8 mouse cellular contexts compared by ENCODE assay signal in the genomic region with DNA sequence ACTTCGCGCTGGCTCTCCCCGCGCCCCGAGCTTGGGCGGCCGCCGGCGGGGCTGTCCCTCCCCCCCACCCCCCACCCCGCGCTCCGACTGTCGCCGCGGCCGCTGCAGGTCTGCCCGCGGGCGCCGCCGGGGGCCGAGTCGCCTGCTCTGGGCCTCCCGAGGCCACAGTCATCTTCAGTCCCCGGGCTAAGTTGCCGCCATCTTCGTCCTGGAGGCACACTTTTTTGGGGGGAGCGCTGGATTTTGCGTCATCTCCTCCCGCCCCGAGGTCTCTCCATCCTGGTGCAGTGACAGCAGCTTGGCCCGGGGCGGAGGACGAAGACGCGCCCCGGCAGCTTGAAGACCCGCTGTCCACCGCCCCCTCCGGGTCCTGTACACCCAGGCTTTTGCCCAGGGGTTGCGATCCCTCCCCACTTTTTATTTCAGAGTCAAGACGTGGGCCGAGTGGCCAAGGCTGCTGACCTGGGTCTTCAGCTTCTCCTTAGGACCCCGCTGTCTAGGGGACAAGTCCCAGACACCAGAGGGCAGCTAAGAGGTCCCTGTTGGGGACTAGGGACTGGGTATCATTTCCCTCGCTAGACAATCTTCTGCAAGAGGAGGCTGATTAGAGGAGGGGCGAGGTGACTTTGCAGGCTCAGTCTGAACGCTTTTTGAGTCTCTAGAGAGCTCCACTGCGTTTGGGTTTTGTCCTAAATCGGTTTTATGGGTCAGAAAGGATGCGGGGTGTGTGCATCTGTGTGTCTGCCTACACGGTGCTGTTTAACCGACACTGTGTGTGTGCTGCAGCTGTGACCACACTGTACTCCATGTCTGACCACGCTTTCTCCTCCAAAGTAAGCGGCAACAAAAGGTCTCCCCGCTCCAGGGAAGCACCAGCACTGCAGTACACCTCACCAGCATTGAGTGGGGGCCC. TPM values are rescaled to one million over a fixed set of nuclear protein-coding genes. Genes with fewer than 3 reads are reported as not detected.
DNase-seq lines count a peak whose midpoint lies in the region; ATAC-seq and TF ChIP-seq lines count a peak whose summit lies in the region.

No protein-coding gene starts in this region.

- WGBS in lung, postnatal 0 days, result 1% methylated on average over 41 of the region's 55 CpGs
- 2% methylated on average over 52 of the region's 55 CpGs for WGBS in lung, adult 2 months
- WGBS in embryonic facial prominence, embryonic 14.5 days, result under 1% methylated on average over 36 of the region's 55 CpGs
- WGBS in liver, embryonic 16.5 days (ENCODE audit: insufficient replicate concordance), result 2% methylated on average over 55 of the region's 55 CpGs
- under 1% methylated on average over 52 of the region's 55 CpGs for WGBS in stomach, embryonic 15.5 days

- no peak overlapping the region for H3K27ac ChIP-seq in lung, postnatal 0 days (ENCODE audit: low read length)
- no peak overlapping the region for H3K27ac ChIP-seq in embryonic facial prominence, embryonic 14.5 days (replicated peaks; ENCODE audit: low read depth, low read length)
- no peak overlapping the region for H3K27ac ChIP-seq in liver, embryonic 16.5 days (ENCODE audit: low read length)
- no peak overlapping the region for H3K27ac ChIP-seq in stomach, embryonic 15.5 days

- H3K9ac ChIP-seq in lung, postnatal 0 days (replicated peaks; ENCODE audit: low read depth), result no peak overlapping the region
- peak overlapping the region; percentile 55 for H3K9ac ChIP-seq in embryonic facial prominence, embryonic 14.5 days (ENCODE audit: low read depth, low read length)
- H3K9ac ChIP-seq in liver, embryonic 16.5 days (ENCODE audit: low read depth, low read length), result no peak overlapping the region
- no peak overlapping the region for H3K9ac ChIP-seq in stomach, embryonic 15.5 days

- peaks cover 13% of the 10 kb centered on the region for H3K27me3 ChIP-seq in lung, postnatal 0 days (replicated peaks; ENCODE audit: insufficient read depth, low read length)
- peaks cover 54% of the 10 kb centered on the region for H3K27me3 ChIP-seq in embryonic facial prominence, embryonic 14.5 days (replicated peaks; ENCODE audit: control insufficient read depth, insufficient read depth, low read length)
- peaks cover 36% of the 10 kb centered on the region for H3K27me3 ChIP-seq in liver, embryonic 16.5 days (ENCODE audit: control insufficient read depth, insufficient read depth, low read depth, low read length)
- peaks cover 41% of the 10 kb centered on the region for H3K27me3 ChIP-seq in stomach, embryonic 15.5 days (replicated peaks)

- no peaks in the 10 kb centered on the region for H3K9me3 ChIP-seq in lung, postnatal 0 days (ENCODE audit: low read length)
- no peaks in the 10 kb centered on the region for H3K9me3 ChIP-seq in embryonic facial prominence, embryonic 14.5 days (ENCODE audit: control insufficient read depth, low read length)
- H3K9me3 ChIP-seq in liver, embryonic 16.5 days (replicated peaks; ENCODE audit: control insufficient read depth, low read length), result no peaks in the 10 kb centered on the region
- no peaks in the 10 kb centered on the region for H3K9me3 ChIP-seq in stomach, embryonic 15.5 days

- TF ChIP-seq POLR2A in lung, adult 2 months (IDR thresholded peaks at IDR 0.05; ENCODE audit: borderline replicate concordance, extremely low read depth, low read depth, low read length), result no peak

- no peak for TF ChIP-seq EP300 in lung, postnatal 0 days (IDR thresholded peaks at IDR 0.05)

- H3K4me3 ChIP-seq in lung, postnatal 0 days (ENCODE audit: low read depth, low read length), result peak overlapping the region; percentile 30; the same call in 1 of the 2 replicates
- no peak overlapping the region for H3K4me3 ChIP-seq in lung, adult 2 months (replicated peaks; ENCODE audit: extremely low read depth, low read depth, low read length)
- H3K4me3 ChIP-seq in embryonic facial prominence, embryonic 14.5 days (ENCODE audit: low read depth, low read length), result peak overlapping the region; percentile 51
- peak overlapping the region; percentile 1; the same call in 1 of the 2 replicates for H3K4me3 ChIP-seq in liver, embryonic 16.5 days (ENCODE audit: low read depth, low read length)
- peak overlapping the region; percentile 44 for H3K4me3 ChIP-seq in stomach, embryonic 15.5 days (replicated peaks)

- H3K4me1 ChIP-seq in lung, postnatal 0 days (ENCODE audit: insufficient read depth, low read depth, low read length), result no peaks in the 10 kb centered on the region
- H3K4me1 ChIP-seq in lung, adult 2 months (ENCODE audit: control insufficient read depth, insufficient read depth, low read length), result no peaks in the 10 kb centered on the region
- H3K4me1 ChIP-seq in embryonic facial prominence, embryonic 14.5 days (ENCODE audit: control insufficient read depth, insufficient read depth, low read length), result 0 out of 2 replicates have a peak, but pooled peaks cover 4% of the 10 kb centered on the region
- no peaks in the 10 kb centered on the region for H3K4me1 ChIP-seq in liver, embryonic 16.5 days (ENCODE audit: control insufficient read depth, low read depth, low read length)
- peaks cover 18% of the 10 kb centered on the region for H3K4me1 ChIP-seq in stomach, embryonic 15.5 days

- no peak for TF ChIP-seq CTCF in lung, postnatal 0 days (IDR thresholded peaks at IDR 0.05)
- TF ChIP-seq CTCF in lung, adult 2 months (IDR thresholded peaks at IDR 0.05; ENCODE audit: insufficient read depth, low read length), result no peak

- no peak for ATAC-seq in lung, postnatal 0 days
- ATAC-seq in embryonic facial prominence, embryonic 14.5 days (ENCODE audit: low read depth), result no peak
- ATAC-seq in liver, embryonic 16.5 days (ENCODE audit: low read depth), result no peak
- no peak for ATAC-seq in stomach, embryonic 15.5 days (ENCODE audit: insufficient read depth, low FRiP score, low read depth)

- H3K4me2 ChIP-seq in lung, postnatal 0 days (replicated peaks; ENCODE audit: low read depth, low read length), result peak overlapping the region; percentile 58
- peak overlapping the region; percentile 81 for H3K4me2 ChIP-seq in embryonic facial prominence, embryonic 14.5 days (ENCODE audit: low read depth, low read length)
- peak overlapping the region; percentile 20; the same call in 1 of the 2 replicates for H3K4me2 ChIP-seq in liver, embryonic 16.5 days (ENCODE audit: low read depth, low read length)
- peak overlapping the region; percentile 88 for H3K4me2 ChIP-seq in stomach, embryonic 15.5 days

- no peaks in the 10 kb centered on the region for H3K36me3 ChIP-seq in lung, postnatal 0 days (ENCODE audit: insufficient read depth, low read length)
- H3K36me3 ChIP-seq in embryonic facial prominence, embryonic 14.5 days (ENCODE audit: control insufficient read depth, insufficient read depth, low read length), result no peaks in the 10 kb centered on the region
- no peaks in the 10 kb centered on the region for H3K36me3 ChIP-seq in liver, embryonic 16.5 days (ENCODE audit: control insufficient read depth, insufficient read depth)
- no peaks in the 10 kb centered on the region for H3K36me3 ChIP-seq in stomach, embryonic 15.5 days

- no peak for DNase-seq in lung, postnatal 0 days (ENCODE audit: low spot score)
- DNase-seq in lung, adult 2 months, result no peak
- DNase-seq in embryonic facial prominence, embryonic 14.5 days (ENCODE audit: low spot score), result no peak
- peak; percentile 27 for DNase-seq in layer of hippocampus, adult 11-12 months (ENCODE audit: low spot score)
- no peak for DNase-seq in ovary, adult 18-20 months (ENCODE audit: low spot score)
- no peak for DNase-seq in gastrocnemius, adult 8-10 months (ENCODE audit: low spot score in 2 of 2)

RNA-seq across cellular contexts. Expression of gene Fam155a, which starts 0.9 kb away (rescaled TPM):
- 0.11 and 0.13 TPM in 2 replicates for polyA plus RNA-seq in lung, postnatal 0 days (2015; fragmentation: Nextera tagmentation; extraction: Ambion mirVana)
- polyA plus RNA-seq in lung, adult 2 months (2012; rRNA removed), result 0.04 and 0.09 TPM in 2 replicates
- 0.84 and 1.0 TPM in 2 replicates for polyA plus RNA-seq in embryonic facial prominence, embryonic 14.5 days (2014; fragmentation: Nextera tagmentation; extraction: Ambion mirVana)
- 0.05 and 0.12 TPM in 2 replicates for polyA plus RNA-seq in liver, embryonic 16.5 days (2015; fragmentation: Nextera tagmentation; extraction: Ambion mirVana)
- 1.2 and 1.9 TPM in 2 replicates for polyA plus RNA-seq in stomach, embryonic 15.5 days (2015; fragmentation: Nextera tagmentation; extraction: Ambion mirVana)
- under 1 TPM in 1 of 4 experiments, not detected in 3; 0.19 TPM for total RNA-seq in gastrocnemius, adult 8-10 months (2022)

Comparison
In these comparisons a context has a peak if more than half of its experiments do, and no peak if none do; other contexts are left out.
1. H3K4me2 ChIP-seq: peak in every context shown above with its lines; median percentile 88 in stomach, embryonic 15.5 days; 81 in embryonic facial prominence, embryonic 14.5 days; 58 in lung, postnatal 0 days; 20 in liver, embryonic 16.5 days.